Mouse (Mus musculus) thymus, postnatal 4 days (tissue): ENCODE results near the gene Prune2.

Experiments
- DNase-seq: peaks from one replicate; pipeline ENCODE4 v3.0.0; 2021

Gene Prune2

DNA sequence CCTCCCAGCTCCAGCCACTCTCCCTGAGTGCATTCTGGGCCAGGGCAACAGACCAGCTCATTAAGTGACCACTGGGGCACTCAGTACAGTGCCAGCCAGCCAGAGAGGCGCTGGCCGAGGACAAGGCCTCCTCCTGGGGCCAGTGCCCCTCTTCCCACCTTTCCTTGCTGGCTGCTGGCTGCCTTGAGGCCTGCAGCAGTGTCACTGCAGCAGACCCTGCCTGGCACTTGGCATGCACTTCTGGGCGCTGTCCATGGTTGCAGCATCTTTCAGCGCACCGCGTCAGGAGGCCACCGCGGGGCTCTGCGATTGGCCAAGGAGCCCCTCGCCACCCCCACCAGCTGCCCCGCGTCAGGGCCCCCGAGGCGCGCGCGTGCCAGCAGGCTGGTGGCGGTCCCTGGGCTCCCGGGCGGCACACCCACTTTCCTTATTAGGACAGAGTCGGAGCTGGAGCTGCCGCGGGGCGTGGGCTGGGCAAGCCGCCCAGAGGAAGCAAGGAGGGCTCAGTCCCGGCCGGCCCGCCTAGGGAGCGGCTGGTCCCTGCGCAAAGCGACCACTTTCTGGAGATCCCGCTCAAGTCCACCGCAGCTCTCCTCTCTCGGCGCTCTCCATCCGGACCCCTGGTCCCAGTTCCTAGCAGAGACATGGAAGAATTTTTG is at the start of gene Prune2:
Gene Prune2, plus strand, starts transcription at position 506 of the 659 bp plus-strand sequence.
- DNase-seq = peak; percentile 68

DNA sequence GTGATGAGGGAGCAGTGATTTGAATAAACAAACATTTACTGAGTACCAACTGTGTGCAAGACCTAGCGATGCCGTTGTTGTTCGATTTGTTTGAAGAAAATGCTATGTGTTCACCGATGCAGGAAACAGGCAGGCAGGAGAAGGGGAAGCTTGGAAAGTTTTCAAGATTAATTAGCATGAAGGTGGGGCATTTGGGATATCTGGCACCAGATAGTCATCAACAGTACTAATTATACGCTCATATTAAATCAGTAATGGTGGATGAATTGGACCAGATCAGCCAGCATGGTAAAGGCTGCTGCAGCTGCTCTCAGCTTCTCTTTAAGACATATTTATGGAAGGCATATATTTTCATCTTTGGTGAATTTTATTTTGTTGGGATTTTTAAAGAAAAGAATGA is 44.4 kb upstream of the Prune2 start:
- no peak for DNase-seq

DNA sequence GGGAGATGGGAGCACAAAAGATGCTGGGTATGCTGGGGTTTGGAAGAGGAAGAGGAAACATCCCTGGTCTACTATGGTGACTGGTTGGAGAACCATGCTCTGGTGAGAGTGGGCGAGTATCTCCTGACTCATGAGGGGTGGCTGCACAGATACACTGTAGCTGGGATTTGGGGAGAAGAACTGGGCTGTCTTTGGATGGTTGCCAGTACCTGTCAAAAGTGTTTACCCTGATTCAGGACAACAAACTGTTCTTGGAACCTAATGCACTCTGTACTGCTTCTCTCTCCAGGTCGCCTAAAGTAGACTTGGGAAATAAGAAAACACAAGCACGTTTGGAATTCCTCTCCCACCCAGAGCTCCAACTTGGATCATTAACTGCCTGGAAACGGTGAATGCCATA is 31.4 kb upstream of the Prune2 start:
- DNase-seq = no peak

DNA sequence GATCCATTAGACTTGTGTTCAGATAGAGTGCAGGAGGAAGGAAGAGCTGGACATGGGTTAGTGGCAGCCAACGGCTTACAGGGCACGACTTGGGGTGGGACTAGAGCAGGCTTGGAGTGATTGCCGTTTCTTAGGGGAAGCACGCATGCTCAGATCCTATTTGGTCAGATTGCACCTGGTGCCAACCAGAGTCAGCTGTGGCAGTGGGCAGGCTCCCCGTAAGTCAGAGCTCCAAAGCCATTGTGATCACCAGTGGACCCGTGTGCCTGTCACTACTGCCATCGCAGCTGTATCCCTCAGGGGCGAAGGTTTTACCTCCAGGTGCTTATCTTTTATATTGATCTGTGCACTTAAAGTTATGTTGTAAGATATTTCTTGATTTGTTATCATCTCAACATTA is 21.3 kb upstream of the Prune2 start:
- no peak for DNase-seq

DNA sequence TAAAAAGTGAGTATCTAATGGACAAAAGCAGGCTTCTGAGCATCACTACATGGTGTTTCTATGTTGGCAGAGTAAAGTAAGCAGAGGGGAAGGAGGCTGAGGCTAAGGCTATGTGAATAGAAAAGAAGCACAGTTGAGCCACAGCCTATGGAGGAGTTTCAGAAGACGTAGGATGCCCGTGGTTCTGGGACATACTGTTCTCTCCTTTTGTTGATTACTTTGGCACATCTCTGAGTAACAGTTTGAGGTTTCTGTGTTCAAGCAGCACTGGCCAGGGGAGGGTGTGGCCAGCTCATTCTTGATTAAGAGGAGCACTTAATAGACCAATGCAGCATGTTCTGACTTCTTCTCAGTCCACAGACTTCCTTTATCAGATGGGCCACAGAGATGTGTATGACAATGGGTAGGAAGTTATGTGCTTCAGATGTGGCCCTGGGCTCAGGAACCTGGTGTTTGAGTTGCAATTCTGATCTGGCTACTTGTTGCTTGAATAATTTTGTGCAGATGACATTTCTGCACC is 7.1 kb upstream of the Prune2 start:
- DNase-seq = no peak

DNA sequence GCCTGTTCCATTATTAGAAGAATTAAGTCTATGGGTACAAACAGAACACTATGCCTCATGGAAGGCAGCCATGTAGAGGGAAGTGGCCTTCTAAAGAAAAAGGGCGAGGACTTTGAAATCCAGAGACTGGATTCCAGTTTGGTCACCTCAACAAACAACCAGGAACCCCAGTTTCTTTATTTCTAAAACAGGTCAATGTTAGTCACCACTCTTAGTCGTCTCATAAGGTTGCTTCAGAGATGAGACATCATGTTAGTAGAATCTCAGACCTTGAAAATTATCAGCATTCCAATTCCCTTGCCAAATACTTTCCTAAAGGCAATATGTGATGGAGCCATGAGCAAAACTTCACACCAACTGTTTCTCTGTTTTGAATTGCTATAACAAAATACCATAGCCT is 6.6 kb upstream of the Prune2 start:
- no peak for DNase-seq

DNA sequence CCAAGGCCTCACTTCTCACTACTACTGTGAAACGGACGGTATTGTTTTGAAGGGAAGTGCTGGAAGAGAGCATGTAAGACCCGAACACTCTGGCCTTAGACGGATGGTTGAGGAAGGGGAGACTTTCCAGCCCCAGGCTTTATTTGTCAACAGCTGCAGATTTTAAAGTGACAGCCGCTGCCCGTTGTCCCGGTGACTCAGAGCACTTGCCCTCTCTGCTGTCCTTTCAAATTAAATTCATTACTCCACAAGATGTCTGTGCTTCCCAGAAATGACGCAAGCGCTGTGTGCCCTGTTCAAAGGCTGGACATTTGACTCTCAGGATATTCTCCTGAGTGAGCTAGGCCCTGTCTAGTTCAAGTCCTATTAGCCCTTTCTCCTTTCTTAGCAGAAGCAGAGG is 5.9 kb upstream of the Prune2 start:
- no peak for DNase-seq

DNA sequence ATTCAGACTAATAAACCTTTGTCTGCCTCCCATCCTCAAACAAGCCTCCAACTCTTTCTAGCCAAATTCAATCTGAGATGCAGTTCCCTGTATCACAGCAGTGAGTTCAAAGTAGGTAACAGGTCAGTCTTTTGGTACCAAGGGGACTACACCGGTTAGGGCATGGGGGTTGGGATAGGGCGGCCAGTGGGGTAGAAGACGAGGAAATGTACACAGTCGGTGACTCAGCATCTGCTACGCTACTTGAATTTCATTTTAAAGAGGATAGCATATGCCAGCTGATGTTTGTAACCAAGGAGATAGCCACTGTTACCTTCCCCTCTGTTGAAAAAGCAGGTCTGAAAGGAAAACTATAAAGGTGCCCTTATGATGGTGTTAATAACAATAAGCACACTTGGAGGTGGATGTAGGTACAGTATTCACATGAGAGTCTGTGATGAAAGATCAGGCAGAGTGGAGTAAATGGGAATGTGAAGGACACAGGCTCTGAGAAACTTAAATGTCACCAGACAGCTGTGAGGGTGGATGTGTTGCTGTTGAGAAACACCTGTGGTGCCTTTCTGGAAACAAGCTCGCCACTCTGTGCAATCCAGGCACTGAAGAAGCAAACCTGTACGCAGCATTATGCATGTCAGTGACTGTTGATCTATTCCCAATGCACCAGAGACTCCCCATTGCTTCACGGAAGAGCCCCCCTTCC is 5.1 kb upstream of the Prune2 start:
- DNase-seq = no peak

DNA sequence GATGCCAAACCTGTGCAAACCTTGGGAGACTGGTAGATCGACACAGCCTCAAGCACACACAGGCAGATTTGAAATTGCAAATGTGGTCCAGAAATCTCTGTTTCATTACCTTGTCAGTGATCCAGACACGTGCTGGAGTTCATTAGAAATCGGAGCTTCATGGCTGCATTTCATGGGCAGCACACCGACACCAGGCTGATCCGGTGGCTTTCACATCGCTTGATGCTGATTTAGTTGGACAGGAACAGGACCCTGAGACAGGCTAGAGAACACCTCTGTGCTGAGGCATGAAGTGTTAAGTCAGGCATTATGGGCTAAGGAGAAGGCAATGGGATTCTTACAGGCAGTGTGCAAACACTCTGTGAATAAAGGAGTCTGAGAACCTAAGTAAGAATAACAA is 1.2 kb upstream of the Prune2 start:
- DNase-seq = no peak

DNA sequence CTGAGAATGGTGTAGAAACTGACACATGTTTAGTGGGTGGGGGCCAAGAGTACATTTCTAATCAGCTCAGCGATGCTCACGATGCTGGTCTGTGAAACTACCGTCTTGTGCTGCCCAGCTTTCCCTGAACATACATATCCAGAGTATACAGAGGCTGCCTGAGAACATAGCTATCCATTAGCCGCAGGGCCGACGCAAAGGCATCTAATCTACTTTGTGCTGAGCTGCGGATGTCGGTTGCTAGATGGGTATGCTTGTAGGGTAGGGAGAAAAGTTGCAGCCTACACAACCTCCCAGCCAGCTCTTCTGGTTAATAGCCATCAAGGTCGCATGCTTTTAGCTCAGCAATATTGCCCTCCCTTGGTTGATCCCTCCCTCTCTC is 696 bp upstream of the Prune2 start:
- DNase-seq = no peak

DNA sequence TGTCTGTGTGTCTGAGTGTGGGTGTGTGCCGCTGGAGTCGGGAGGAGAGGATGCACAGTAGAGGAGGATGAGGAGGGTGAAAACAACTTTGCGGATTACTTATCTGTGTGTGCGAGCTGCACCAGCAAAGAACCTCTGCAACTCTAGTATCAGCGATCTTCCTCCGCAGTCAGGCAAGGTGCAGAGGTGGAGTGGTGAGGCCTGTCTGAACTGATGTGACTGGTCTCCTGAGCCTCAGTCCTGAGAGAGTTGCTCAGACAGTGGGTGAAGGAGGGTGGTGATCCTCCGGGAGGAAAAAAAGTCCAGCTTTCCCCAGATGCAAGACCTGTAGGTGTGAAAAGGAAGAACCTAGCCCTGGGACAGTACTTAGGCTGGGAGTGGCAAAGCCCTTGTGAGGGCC is 401 bp downstream of the Prune2 start:
- no peak for DNase-seq

DNA sequence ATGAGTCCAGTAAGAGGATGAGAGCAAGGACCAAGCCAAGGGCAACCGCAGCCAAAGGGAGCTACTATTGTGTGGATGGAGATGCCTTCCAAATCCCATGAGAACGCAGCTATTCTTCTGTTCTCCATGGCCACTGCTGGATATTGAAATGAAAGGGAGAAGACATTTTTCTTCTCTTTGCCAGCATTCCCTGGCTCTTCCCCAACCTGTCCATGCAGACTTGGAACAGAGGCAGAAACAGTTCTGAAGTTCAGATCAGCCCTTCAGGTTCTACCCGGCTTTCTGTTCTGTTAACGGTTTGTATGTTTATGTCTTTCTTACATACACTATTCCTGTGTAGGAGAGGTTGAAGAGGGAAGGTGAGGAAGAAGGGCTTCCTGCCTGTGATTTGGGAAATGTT is 3.1 kb downstream of the Prune2 start:
- DNase-seq = no peak

DNA sequence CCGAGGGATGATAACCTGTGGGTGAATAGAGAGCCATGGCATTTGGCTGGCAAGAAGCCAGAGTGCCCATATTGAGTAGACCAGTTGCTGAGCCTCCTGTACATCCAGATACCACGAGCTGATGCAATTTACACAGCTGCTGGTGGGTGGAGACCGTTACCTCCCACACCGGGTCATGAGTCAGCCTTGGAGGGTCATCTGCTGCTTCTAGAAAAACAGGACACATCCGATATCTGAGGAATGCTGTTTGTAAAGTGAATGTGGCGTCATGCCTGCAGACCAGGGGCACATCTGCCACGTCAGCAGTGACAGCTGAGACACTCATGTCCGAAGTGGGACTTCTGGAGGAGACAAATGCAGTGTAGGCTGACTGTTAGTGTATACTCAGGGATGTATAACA is 3.6 kb downstream of the Prune2 start:
- no peak for DNase-seq

DNA sequence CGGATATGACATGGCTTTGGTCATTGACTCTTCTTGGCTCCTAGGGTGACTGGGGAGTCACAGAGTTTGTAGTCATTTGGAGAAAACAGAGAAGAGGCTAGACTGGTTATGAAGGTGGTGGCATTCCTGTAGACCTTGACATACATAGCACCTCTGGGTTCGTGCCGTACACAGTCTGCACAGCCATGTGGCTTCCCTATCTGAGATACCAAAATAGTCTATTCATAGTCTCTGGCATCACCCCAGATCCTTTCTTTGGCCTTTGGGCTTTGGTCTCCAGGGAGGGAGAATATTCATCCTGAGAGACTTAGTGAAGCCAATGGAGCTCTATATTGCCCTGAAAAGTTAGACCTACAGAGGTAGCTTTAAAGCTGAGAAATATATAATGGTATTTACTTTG is 5.1 kb downstream of the Prune2 start:
- DNase-seq = no peak

DNA sequence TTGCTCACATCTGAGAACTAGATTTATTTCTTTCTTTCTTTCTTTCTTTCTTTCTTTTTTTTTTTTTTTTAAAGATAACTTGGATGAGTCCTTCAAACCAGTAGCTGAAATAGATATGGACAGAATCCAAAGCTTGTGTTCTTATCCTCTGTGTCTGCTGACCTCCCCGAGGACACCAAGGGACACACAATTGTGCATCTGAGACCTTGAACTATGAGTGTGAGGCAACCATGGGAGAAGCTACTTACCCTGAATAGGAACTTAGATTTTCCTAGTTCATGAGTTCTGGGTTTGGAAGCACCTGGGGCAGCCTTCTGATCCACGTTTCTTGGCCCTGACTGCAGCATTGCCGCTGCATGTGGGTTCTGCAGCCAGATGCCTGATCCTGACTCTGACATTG is 7.3 kb downstream of the Prune2 start:
- DNase-seq = no peak

DNA sequence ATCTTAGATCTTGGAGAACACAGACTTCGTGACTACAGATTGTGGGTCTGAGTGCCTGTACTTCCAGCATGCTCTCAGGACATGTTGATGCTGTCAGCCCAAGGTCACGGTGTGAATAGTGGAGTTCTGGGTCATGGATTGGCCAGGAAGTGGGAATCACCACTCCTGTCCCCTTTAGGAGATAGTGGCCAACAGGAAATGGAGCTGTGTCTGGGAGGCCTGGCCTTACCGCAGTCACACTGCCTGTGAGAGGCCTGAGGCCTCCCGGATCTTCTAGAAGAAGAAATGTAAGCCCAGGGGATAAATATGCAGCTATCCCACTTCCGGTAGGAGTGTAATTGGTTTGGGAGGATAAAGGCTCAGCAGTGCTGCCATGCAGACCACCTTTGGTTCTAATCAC is 12.8 kb downstream of the Prune2 start:
- DNase-seq = no peak

DNA sequence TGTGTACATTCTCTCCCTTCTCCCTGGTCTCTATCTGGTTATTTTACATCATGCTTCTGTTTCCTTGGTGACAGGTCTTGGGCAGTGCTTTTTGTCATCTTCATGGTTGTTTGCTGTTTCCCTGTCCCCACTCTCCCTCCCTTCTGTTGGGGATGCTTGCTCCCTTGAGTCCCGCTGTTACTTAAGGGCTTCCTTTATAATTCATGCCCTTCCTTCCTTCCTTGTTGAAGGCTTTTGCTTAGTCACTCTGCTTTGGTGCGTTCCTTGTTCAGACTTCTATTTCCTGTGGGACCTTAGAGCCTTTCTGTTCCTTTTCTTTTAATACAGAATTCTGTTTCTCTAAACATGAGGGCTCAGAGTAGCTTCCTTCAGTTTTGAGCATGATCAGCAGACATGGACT is 14.7 kb downstream of the Prune2 start:
- DNase-seq = no peak

DNA sequence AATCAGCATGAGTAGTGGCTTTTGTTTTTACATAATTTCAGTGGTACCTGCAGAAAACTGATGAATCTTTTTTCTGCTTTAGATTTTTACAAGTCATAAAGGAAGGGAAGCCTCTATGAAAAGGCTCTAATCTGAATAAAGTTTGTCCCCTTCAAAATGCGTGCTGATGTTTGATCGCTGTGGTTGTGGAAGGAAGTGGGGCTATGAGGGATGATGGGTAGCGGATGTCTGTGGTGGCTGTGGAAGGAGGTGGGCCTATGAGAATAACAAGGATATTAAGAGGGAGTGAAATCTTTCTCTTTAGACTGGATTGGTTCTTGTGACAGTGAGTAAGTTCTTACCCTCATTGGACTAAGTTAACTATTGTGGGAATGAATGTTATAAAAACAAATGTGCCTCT is 23.0 kb downstream of the Prune2 start:
- DNase-seq = no peak

DNA sequence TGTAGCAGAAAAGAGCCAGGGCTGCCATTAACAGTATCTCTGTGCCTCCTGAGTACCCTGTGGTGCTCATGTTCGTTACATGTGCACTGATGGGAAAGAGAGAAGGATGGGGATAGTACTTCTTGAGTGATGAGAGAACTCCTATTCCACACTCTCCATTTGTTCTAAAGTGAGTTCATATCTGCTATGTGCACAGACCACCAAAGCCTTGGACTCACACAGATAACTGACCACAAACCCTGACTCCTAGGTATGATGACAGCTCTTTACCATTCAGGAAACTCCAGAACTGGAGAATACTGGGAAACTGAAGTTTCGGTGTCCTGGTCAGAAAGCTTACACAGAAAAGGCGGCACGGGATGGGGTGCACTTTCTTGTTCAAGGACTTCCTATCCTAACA is 25.8 kb downstream of the Prune2 start:
- DNase-seq = no peak

DNA sequence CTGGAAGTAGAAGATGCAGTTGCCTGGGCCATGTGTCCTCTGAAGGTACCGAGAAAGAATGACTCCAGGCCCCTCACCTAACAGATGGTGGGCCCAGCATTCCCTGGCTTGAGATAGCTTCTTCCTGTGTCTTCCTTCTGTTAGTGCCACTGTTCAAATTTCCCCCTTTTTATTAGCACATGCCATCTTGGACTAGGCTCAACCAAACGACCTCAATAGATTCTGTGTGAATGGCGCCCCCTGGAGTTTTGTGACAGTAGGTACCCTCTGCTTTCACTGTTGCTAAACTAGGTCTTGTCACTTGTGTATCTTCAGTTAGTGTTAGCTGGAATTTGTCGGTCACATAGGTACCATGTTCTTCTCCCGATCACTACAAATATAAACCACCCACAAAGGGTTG is 29.0 kb downstream of the Prune2 start:
- peak; percentile 70 for DNase-seq

DNA sequence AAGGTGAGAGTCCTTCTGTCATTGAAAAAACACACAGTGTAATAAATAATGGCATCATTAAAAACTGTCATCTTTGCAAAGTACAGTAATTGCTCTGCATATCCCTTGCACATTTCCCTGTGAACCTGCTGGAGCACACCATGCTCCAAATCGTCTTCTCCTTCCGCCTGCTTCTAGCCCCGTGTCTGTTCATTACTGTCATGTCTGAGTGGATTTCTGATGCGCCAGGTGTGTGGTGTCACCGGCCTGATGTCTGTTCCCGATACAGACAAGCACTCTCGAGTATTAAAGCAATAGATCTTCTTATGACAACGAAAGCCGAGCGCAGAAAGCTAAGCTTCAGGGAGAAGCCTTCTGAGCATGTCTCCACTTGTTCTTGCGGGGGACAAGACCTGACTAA is 32.1 kb downstream of the Prune2 start:
- DNase-seq = no peak

DNA sequence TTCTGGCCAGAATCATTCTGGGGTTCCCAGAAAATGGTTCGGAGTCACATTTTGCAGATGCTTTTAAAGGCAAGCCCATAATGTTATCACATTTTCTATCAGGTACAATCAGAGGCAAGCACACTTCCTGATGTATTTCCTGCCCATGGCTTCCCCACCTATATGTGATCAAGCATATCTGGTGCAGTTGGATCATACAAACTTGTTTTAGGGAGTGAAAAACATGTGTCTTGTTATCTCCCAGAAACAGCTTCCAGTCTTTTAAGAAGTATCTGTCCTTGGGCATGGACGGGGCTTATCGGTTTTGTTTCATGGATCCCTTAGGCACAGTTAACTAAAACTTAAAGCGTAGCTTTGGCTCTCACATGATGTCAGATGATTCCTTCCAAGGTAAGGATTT is 36.2 kb downstream of the Prune2 start:
- no peak for DNase-seq

DNA sequence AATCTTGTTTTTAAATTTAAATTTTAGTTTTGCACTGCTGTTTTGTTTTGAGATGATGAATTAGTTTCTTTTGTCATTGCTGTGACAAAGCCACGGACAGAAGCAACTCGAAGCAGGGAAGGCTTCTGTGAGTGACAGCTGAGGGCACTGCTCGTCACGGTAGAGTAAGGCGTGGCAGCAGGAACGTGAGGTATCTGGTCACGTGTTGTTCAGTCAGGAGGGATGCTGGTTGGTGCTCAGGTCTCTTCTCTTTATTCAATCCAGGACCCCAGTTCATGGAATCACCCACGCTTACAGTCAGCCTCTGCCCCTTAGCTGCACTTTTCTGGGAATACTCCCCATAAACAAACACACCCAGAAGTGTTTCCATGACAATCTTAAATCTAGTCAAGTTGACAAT is 38.3 kb downstream of the Prune2 start:
- no peak for DNase-seq

DNA sequence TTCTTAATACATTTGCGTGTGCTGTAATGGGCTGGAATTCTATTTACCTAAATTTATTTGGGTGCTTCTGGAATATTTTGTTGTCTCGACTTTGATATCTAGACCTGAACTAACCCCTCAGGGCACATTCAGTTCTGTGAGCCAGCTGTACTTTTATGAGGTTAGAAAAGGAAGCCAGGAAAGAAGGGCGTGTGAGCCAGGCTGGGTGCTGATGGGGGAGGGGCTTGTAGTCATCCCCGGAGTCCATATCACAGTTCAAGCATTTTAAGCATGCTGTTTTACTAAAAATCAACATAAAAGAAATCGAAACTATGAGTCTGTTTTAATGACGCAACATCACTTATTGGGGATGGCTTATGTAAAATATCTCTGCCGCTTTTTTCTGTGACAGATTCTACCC is 42.0 kb downstream of the Prune2 start:
- DNase-seq = peak; percentile 71
